Mouse (Mus musculus) kidney, adult 10 weeks (tissue): Measurements from ENCODE around the gene Slc7a12. TPM values are rescaled to one million over a fixed set of nuclear protein-coding genes. Genes with fewer than 3 reads are reported as not detected.

Experiments
- polyA plus RNA-seq: library from polyadenylated mRNA; stranded (reverse); fragments of 350-450 nt; fragmentation: Illumina TruSeq; extraction: RNeasy Lipid Tissue Mini Kit (QIAGEN cat#74804); gene quantifications from one replicate; pipeline ENCODE4 v1.2.3, GENCODE M21; 2014; ENCODE audit warnings: low read depth, low replicate concordance

Slc7a12 gene
- polyA plus RNA-seq = 3,690 TPM

GRCm38 (mm10) chr3:14480397-14480796 lies at the start of gene Slc7a12:
Gene Slc7a12, plus strand, starts transcription at chr3:14480697.

Other genes with a start within 250 kb of the Slc7a12 start
- 499 TPM for gene 1810022K09Rik, start 130.6 kb downstream of the Slc7a12 start, polyA plus RNA-seq
- gene Car13, start 161.0 kb downstream of the Slc7a12 start, polyA plus RNA-seq = 9.8 TPM